Mouse (Mus musculus): ENCODE results near the gene Samhd1. TPM values are rescaled to one million over a fixed set of nuclear protein-coding genes. Genes with fewer than 3 reads are reported as not detected.
"Not testable (repeated sequence)": the region's sequence is repeated elsewhere in the genome, so short reads cannot be mapped to it uniquely, and the experiment has no call there.

The Samhd1 gene
- polyA plus RNA-seq (2015; fragmentation: Nextera tagmentation; extraction: Ambion mirVana): 22.7 and 24.0 TPM in 2 replicates

- Histone ChIP-seq H3K27me3 (no peaks in the 10 kb centered on the region), H3K4me3 (replicated peaks) (peak within 1 kb of the TSS; percentile 74), H3K27ac (replicated peaks) (peak within 1 kb of the TSS; percentile 84), H3K4me2 (replicated peaks) (peak within 1 kb of the TSS; percentile 87), H3K9ac (peak within 1 kb of the TSS; percentile 68), H3K36me3 (no peaks in the 10 kb centered on the region), H3K9me3 (replicated peaks) (no peaks in the 10 kb centered on the region), H3K4me1 (peaks cover 10% of the 10 kb centered on the region)
- under 1% methylated on average over 32 of the region's 32 CpGs for WGBS
- peak; percentile 90 for ATAC-seq (ENCODE audit: insufficient number of reproducible peaks, low FRiP score, low TSS enrichment, low read depth)
Measured at GRCm38 (mm10) chr2:157135014-157135413, at the start of gene Samhd1. Samhd1 (minus strand) TSS chr2:157135265.

DNA sequence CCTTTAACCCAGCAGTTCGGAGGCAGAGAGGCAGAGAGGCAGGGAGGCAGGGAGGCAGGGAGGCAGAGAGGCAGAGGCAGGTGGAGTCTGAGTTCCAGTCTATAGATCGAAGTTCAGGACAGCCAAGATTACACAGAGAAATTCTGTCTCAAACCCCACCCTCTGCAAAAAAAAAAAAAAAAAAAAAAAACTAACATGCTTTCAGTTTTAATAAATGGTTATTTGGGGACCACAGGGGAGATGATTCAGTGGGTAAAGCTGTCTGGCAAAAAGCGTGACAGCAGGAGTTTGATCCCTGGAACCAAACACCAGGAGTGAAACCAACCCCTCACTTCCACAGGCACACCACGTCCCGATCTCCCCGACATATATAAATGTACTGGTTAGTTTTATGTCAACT is 43.1 kb upstream of the Samhd1 start:
- 57% methylated on average over 6 of the region's 6 CpGs for WGBS
- Histone ChIP-seq H3K4me1 (no peaks in the 10 kb centered on the region), H3K4me2 (replicated peaks) (no peak overlapping the region), H3K27me3 (no peaks in the 10 kb centered on the region), H3K4me3 (replicated peaks) (no peak overlapping the region), H3K36me3 (peaks cover 47% of the 10 kb centered on the region), H3K27ac (replicated peaks) (no peak overlapping the region), H3K9ac (no peak overlapping the region), H3K9me3 (replicated peaks) (no peaks in the 10 kb centered on the region)
- no peak for ATAC-seq (ENCODE audit: insufficient number of reproducible peaks, low FRiP score, low TSS enrichment, low read depth)

DNA sequence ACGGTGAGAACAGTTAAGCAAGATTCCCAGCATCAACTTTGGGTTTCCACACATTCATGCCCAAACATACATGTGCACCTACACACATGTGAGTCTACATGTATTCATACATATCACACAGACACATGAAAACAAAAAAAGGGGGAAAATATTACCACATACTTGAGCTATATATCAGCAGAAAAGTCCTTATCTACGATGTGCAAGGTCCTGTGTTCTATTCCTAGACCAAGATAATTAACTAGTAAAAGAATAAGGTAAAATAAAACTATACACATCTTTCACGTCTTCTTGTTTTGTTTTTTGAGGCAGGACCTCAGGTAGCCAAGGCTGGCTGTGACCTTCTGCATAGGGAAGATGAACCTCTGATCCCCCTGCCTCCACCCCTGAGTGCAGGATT is 41.2 kb upstream of the Samhd1 start:
- H3K9ac ChIP-seq: no peak overlapping the region
- no peak for ATAC-seq (ENCODE audit: insufficient number of reproducible peaks, low FRiP score, low TSS enrichment, low read depth)
- H3K4me2 ChIP-seq (replicated peaks): no peak overlapping the region
- H3K4me3 ChIP-seq (replicated peaks): no peak overlapping the region
- H3K27me3 ChIP-seq: no peaks in the 10 kb centered on the region
- H3K4me1 ChIP-seq: no peaks in the 10 kb centered on the region
- no peaks in the 10 kb centered on the region for H3K9me3 ChIP-seq (replicated peaks)
- H3K36me3 ChIP-seq: peaks cover 37% of the 10 kb centered on the region
- 80% methylated on average over 3 of the region's 3 CpGs for WGBS
- no peak overlapping the region for H3K27ac ChIP-seq (replicated peaks)

GRCm38 (mm10) chr2:157174416-157174815 is 39.4 kb upstream of the Samhd1 start:
- H3K27ac ChIP-seq (replicated peaks): no peak overlapping the region
- WGBS: 71% methylated on average over 5 of the region's 5 CpGs

GRCm38 (mm10) chr2:157173555-157173954 is 38.5 kb upstream of the Samhd1 start:
- no peak overlapping the region for H3K4me3 ChIP-seq (replicated peaks)
- H3K9ac ChIP-seq: no peak overlapping the region
- H3K4me1 ChIP-seq: no peaks in the 10 kb centered on the region
- H3K27me3 ChIP-seq: no peaks in the 10 kb centered on the region
- H3K27ac ChIP-seq (replicated peaks): no peak overlapping the region
- no peaks in the 10 kb centered on the region for H3K9me3 ChIP-seq (replicated peaks)
- 94% methylated on average over 6 of the region's 6 CpGs for WGBS
- H3K36me3 ChIP-seq: peaks cover 43% of the 10 kb centered on the region
- H3K4me2 ChIP-seq (replicated peaks): no peak overlapping the region
- no peak for ATAC-seq (ENCODE audit: insufficient number of reproducible peaks, low FRiP score, low TSS enrichment, low read depth)

More at GRCm38 (mm10) chr2:157174416-157174815, 39.4 kb upstream of the Samhd1 start:
- Histone ChIP-seq H3K27me3 (no peaks in the 10 kb centered on the region), H3K4me1 (no peaks in the 10 kb centered on the region), H3K9me3 (replicated peaks) (no peaks in the 10 kb centered on the region), H3K4me2 (replicated peaks) (no peak overlapping the region), H3K4me3 (replicated peaks) (no peak overlapping the region), H3K9ac (no peak overlapping the region), H3K36me3 (peaks cover 38% of the 10 kb centered on the region)
- ATAC-seq (ENCODE audit: insufficient number of reproducible peaks, low FRiP score, low TSS enrichment, low read depth): no peak

DNA sequence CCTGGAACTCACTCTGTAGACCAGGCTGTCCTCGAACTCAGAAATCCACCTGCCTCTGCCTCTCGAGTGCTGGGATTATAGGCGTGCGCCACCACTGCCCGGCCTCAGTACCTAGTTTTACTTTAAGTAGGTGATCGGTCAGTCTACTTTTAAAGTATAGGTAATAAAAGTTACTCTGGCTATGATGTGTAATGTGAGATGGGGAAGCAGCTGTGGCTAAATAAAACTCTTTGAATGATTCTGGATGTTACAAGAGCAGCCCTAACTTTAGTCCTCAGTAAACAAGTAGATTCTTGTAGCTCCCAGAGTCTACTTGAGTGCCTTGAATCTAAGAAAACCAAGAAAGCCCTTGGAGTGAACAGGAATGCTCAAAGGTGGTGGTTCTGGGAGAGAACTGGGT is 37.9 kb upstream of the Samhd1 start:
- Histone ChIP-seq H3K36me3 (peaks cover 46% of the 10 kb centered on the region), H3K4me2 (replicated peaks) (no peak overlapping the region), H3K4me3 (replicated peaks) (no peak overlapping the region), H3K4me1 (no peaks in the 10 kb centered on the region), H3K27ac (replicated peaks) (no peak overlapping the region), H3K27me3 (no peaks in the 10 kb centered on the region), H3K9me3 (replicated peaks) (no peaks in the 10 kb centered on the region), H3K9ac (no peak overlapping the region)
- ATAC-seq (ENCODE audit: insufficient number of reproducible peaks, low FRiP score, low TSS enrichment, low read depth): no peak
- WGBS: 90% methylated on average over 6 of the region's 6 CpGs

DNA sequence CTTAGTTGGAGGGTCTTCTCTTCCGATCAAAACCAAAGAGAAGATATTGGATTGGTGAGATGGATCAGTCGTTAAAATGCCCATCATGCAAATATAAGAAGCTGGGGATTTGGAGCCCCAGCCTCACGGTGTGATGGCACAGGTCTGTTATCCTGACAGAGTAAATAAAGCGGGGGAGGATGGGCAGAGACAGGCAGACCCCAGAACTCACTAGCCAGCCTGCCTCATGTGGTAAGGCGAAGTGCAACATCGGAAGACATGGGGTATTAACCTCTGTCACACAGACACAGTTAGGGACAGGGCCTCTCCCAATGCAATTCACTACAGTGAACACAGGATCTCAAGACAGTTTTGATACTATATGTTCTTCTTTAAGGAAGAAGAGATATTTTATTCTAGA is 35.6 kb upstream of the Samhd1 start:
- no peaks in the 10 kb centered on the region for H3K9me3 ChIP-seq (replicated peaks)
- no peak for ATAC-seq (ENCODE audit: insufficient number of reproducible peaks, low FRiP score, low TSS enrichment, low read depth)
- no peak overlapping the region for H3K27ac ChIP-seq (replicated peaks)
- no peaks in the 10 kb centered on the region for H3K27me3 ChIP-seq
- H3K4me1 ChIP-seq: no peaks in the 10 kb centered on the region
- no peak overlapping the region for H3K4me3 ChIP-seq (replicated peaks)
- H3K9ac ChIP-seq: no peak overlapping the region
- H3K36me3 ChIP-seq: peaks cover 46% of the 10 kb centered on the region
- H3K4me2 ChIP-seq (replicated peaks): no peak overlapping the region
- 68% methylated on average over 6 of the region's 6 CpGs for WGBS

- H3K27me3 ChIP-seq: no peaks in the 10 kb centered on the region
- peaks cover 42% of the 10 kb centered on the region for H3K36me3 ChIP-seq
- H3K9ac ChIP-seq: no peak overlapping the region
- WGBS: 47% methylated on average over 5 of the region's 5 CpGs
- H3K4me3 ChIP-seq (replicated peaks): no peak overlapping the region
- no peak for ATAC-seq (ENCODE audit: insufficient number of reproducible peaks, low FRiP score, low TSS enrichment, low read depth)
- no peaks in the 10 kb centered on the region for H3K9me3 ChIP-seq (replicated peaks)
- H3K27ac ChIP-seq (replicated peaks): no peak overlapping the region
- no peak overlapping the region for H3K4me2 ChIP-seq (replicated peaks)
- no peaks in the 10 kb centered on the region for H3K4me1 ChIP-seq
Measured at GRCm38 (mm10) chr2:157170166-157170565, 35.1 kb upstream of the Samhd1 start.

- peaks cover 41% of the 10 kb centered on the region for H3K36me3 ChIP-seq
Measured at GRCm38 (mm10) chr2:157166371-157167080, 31.5 kb upstream of the Samhd1 start.

DNA sequence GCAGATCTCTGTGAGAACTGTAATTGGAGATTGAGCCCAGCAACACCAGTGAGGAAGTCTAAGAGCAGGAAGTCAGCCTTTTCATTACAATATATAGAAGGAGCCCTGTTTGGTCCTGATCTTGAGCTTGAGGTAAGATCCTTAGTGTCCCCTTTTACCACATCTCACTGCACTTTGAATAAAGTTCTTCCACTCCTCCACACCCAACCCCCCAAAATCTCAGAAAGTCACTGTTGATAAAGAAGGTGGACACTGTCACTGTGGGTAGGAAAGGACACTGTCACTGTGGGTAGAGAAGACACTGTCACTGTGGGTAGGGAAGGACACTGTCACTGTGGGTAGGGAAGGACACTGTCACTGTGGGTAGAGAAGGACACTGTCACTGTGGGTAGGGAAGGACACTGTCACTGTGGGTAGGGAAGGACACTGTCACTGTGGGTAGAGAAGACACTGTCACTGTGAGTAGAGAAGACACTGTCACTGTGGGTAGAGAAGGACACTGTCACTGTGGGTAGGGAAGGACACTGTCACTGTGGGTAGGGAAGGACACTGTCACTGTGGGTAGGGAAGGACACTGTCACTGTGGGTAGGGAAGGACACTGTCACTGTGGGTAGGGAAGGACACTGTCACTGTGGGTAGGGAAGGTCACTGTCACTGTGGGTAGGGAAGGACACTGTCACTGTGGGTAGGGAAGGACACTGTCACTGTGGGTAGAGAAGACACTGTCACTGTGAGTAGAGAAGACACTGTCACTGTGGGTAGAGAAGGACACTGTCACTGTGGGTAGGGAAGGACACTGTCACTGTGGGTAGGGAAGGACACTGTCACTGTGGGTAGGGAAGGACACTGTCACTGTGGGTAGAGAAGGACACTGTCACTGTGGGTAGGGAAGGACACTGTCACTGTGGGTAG is 30.5 kb upstream of the Samhd1 start:
- not testable (repeated sequence) for H3K27me3 ChIP-seq; H3K4me3 ChIP-seq (replicated peaks); ATAC-seq (ENCODE audit: insufficient number of reproducible peaks, low FRiP score, low TSS enrichment, low read depth); H3K27ac ChIP-seq (replicated peaks); H3K4me2 ChIP-seq (replicated peaks); H3K9ac ChIP-seq; H3K9me3 ChIP-seq (replicated peaks); H3K4me1 ChIP-seq
- H3K36me3 ChIP-seq: peaks cover 46% of the 10 kb centered on the region

More at GRCm38 (mm10) chr2:157166371-157167080, 31.5 kb upstream of the Samhd1 start:
- Histone ChIP-seq H3K9me3 (replicated peaks) (no peaks in the 10 kb centered on the region), H3K4me1 (no peaks in the 10 kb centered on the region), H3K4me2 (replicated peaks) (no peak overlapping the region), H3K9ac (no peak overlapping the region), H3K27me3 (no peaks in the 10 kb centered on the region), H3K27ac (replicated peaks) (no peak overlapping the region), H3K4me3 (replicated peaks) (no peak overlapping the region)
- ATAC-seq (ENCODE audit: insufficient number of reproducible peaks, low FRiP score, low TSS enrichment, low read depth): no peak
- WGBS: 93% methylated on average over 12 of the region's 12 CpGs

DNA sequence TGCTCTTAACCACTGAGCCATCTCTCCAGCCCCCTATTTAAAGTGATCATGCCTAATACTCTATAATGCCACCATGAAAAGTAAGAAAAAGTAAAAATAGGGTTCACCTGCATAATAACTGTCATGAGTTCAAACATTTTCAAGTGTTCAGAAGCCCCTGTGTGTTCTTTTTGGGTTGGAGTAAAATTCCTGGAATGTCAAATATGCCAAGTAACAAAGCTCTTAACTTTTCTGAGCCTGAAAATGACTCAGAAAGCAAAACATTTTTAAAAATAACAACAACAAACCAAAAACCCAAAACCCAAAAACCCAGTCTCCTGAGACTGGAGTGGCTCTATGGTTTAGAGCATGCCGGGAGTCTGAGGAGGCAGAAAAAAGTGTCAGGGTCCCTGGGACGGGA is 29.0 kb upstream of the Samhd1 start:
- H3K27ac ChIP-seq (replicated peaks): no peak overlapping the region
- no peak overlapping the region for H3K4me3 ChIP-seq (replicated peaks)
- ATAC-seq (ENCODE audit: insufficient number of reproducible peaks, low FRiP score, low TSS enrichment, low read depth): no peak
- H3K4me1 ChIP-seq: no peaks in the 10 kb centered on the region
- no peak overlapping the region for H3K4me2 ChIP-seq (replicated peaks)
- no peaks in the 10 kb centered on the region for H3K9me3 ChIP-seq (replicated peaks)
- H3K27me3 ChIP-seq: no peaks in the 10 kb centered on the region
- no peak overlapping the region for H3K9ac ChIP-seq
- peaks cover 47% of the 10 kb centered on the region for H3K36me3 ChIP-seq
- 71% methylated on average over 2 of the region's 2 CpGs for WGBS
